Mouse (Mus musculus) lung, adult 10 weeks (tissue): ENCODE measurements around the gene 2310030G06Rik. TPM values are rescaled to one million over a fixed set of nuclear protein-coding genes. Genes with fewer than 3 reads are reported as not detected.

Experiments used
- polyA plus RNA-seq: library from polyadenylated mRNA; stranded (reverse); fragments of 350-450 nt; fragmentation: Illumina TruSeq; extraction: RNeasy Lipid Tissue Mini Kit (QIAGEN cat#74804); gene quantifications from one replicate; pipeline ENCODE4 v1.2.3, GENCODE M21; 2014; ENCODE audit warnings: low read depth, low replicate concordance; ENCODE audit not compliant: insufficient read depth

2310030G06Rik gene
- 21.1 TPM for polyA plus RNA-seq

DNA sequence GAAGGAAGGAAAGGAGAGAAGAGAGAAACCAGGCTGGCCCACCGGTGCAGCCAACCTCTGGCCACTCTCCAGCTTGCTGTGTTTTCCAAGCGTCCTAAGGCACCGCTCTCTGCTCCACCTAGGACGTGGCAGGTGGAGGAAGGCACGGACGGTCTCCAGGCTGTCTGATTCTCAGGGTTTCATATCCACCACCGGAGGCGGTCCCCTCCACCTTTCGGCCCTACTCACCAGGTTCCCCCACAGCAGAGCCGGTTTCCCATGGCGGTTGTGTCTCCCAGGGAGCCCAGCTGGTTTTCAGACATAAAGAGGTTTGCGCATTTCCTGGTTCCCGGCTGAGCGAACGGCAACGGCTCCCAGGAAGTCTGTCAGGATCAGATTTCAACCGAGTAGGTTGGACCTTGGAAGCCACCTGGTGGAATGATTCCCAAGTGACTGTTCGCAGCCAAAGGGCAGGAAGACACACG, at the start of gene 2310030G06Rik:
TSS of gene 2310030G06Rik (minus strand) at position 323 of the 464 bp plus-strand sequence.

DNA sequence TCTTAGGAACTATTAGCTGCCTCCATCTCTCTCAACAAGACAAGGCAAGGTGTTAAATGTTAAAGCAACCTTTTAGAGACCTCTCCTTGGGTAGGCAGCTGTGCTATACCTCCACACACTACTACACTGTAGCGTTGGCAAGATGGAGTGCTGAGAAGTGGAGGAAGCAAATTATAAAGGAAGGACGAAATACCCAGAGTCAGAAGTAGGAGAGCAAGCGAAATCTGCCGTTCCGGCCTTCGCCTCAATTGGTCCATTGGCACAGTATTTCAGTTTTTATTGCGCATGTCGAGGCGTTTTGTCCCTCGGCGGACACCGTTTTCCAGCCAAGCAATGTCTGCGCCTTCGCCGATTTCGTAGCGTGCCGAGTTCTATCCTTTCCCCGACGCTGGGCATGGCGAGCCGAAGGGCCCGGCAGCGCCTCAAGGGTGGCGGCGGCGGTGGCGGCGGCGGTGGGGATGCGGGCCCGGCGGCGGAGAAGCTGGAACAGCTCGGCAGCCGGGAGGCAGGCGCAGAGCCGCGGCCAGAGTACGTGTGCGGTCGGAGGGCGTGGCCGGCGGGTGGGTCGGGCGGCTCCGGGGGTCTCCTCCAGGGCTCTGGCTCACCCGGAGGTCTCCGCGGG, 28.8 kb upstream of the 2310030G06Rik start, which contains the start of the genes Alg9 and 1110032A03Rik:
TSS of gene Alg9 (plus strand) at position 29 of the 622 bp plus-strand sequence.
TSS of gene 1110032A03Rik (minus strand) at position 530 of the 622 bp plus-strand sequence.

DNA sequence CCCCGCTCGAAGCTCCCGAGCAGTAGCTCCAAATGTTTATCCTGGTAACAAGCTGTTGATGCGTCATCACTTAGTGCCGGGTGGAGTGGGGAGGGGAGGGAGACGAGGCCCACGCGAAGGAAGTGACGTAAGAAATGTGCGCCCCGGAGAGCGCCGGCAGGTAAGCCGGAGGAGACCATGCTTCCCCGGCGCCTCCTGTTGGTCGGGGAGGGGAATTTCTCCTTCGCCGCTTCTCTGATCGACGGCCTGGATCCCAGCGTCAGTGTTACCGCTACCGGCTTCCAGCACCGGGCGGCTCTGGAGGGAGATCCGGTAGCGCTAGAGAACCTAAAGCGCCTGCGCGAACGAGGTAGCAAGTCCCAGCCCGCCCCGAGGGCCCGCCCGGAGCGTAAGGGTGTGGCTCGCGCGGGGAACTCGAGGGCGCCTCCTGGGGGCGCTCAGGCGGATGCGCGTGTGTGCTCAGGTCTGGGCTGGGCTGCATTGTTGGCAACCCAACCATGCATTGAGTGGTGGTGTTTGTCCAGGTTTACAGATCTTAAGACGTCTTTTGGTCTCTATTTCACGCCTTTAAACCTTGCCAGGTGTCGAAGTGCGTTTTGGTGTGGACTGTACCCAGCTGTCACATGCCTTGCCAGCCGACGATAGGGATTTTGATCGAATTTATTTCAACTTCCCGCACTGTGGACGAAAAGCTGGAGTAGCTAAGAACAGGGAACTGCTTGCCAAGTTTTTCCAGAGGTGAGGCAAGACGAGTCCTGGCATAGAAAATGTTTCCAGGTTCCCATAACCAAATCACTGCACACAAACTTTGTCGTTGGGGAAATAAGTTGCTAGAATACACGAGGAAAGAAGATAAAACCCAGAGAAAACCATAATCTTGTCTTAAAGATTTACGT, 22.0 kb upstream of the 2310030G06Rik start, which contains the start of gene Fdxacb1:
TSS of gene Fdxacb1 (plus strand) at position 130 of the 896 bp plus-strand sequence.

DNA sequence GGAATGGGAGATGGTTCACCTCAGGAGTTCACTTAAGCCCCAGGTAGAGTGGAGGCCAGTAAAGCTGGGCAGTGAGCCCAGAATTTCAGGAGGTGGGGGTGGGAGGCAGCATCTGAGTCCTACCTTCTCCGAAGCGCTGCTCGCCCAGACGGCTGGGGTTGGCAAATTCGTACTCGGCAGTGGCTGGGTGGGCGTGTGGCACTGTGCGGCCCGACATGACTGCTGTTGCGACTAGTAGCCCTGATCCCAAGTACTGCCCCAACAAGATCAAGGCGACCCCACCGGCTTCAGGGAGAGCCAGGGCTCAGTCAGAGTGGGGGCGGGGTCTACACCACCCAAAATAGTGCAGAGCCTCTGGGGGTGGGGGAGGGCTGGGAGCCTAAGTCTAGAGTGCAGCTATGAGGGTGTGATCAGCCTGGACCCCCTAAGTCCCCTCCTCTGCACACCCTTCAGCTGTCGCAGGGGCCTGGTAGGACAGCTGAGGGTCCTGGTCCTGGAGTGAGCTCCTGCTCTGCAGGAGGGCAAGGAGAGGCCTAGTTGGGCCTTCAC, 5.8 kb upstream of the 2310030G06Rik start, which contains the start of gene Hspb2:
TSS of gene Hspb2 (minus strand) at position 301 of the 549 bp plus-strand sequence.

DNA sequence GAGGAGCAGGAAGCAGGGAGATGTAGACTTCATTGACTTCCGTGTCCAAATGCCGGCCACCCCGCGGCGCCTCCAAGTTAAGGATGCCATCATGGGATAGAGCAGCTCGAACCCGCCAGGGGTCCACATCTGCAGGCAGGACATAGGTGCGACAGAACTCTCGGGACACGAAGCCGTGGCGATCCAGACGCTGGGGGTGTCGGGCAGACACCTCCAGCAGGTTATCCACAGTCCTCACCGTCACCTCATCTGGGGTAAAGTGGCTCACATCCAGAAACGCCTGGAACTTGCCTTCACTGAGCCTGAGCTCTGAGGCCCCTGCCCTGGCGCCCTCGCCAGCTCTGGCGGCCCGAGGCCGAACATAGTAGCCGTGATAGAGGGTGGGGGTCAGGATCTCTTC, 5.0 kb upstream of the 2310030G06Rik start, which contains the start of gene Cryab:
TSS of gene Cryab (plus strand) at position 3 of the 400 bp plus-strand sequence.

DNA sequence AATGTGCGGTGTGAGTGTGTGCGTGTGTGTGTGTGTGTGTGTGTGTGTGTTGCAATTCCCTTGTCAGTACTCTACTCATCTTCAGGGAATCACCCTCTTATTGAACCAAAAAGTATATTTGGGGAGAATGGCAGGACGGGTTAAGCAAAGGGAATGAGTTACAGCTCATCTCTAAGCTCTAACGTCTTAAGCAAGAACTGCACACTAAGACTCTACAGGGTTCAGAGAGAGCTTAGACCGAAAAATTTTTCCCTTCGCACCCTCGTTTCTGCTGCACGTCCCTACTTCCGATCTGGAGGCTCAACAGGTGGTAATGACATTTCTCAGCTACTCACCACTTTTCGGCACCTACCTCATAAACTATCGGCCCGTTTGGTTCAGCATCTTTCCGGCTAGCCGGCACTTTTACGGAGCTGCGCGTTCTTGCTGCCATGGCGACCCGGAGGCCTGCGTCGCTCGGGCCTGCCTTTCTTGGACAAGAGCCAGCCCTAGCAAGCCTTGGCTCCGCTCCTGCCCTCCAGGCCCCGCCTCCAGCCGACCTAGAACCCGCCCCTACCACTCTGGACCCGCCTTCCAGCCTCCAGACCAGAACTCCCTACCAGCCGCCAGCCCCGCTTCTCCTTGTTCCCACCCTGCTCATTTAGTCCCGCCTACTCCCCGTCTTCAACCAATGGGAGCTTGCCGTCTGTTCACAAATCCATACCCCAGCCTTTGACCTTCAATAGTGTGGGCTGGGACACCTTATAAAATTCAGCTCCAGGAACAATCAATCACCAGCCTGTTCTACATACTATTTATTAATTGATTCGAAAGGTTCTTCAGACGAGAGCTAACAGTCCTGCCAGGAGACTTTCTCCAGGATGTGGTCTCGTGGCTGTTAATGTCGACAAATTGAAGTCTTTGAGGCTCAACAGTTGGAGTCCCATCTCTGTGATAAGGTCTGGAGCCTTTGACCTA, 7.1 kb downstream of the 2310030G06Rik start, which contains the start of gene Dixdc1:
TSS of gene Dixdc1 (minus strand) at position 604 of the 957 bp plus-strand sequence.

Other genes with a start within 250 kb of the 2310030G06Rik start
- gene Pts, start 217.8 kb downstream of the 2310030G06Rik start, polyA plus RNA-seq: 72.1 TPM
- gene Il18, start 191.7 kb downstream of the 2310030G06Rik start, polyA plus RNA-seq: 31.8 TPM
- 1.4 TPM for gene Bco2, start 191.4 kb downstream of the 2310030G06Rik start, polyA plus RNA-seq
- not detected for gene Tex12, start 185.2 kb downstream of the 2310030G06Rik start, polyA plus RNA-seq
- gene Sdhd, start 142.7 kb downstream of the 2310030G06Rik start, polyA plus RNA-seq: 151 TPM
- 173 TPM for gene Timm8b, start 142.6 kb downstream of the 2310030G06Rik start, polyA plus RNA-seq
- gene Pih1d2, start 129.2 kb downstream of the 2310030G06Rik start, polyA plus RNA-seq: 9.5 TPM
- 10.5 TPM for gene Nkapd1, start 129.1 kb downstream of the 2310030G06Rik start, polyA plus RNA-seq
- gene Dlat, start 86.8 kb downstream of the 2310030G06Rik start, polyA plus RNA-seq: 26.0 TPM
- 5.6 TPM for gene Dixdc1, start 7.0 kb downstream of the 2310030G06Rik start, polyA plus RNA-seq
- gene Cryab, start 4.8 kb upstream of the 2310030G06Rik start, polyA plus RNA-seq: 400 TPM
- gene Hspb2, start 5.8 kb upstream of the 2310030G06Rik start, polyA plus RNA-seq: 34.3 TPM
- 6.0 TPM for gene Fdxacb1, start 21.7 kb upstream of the 2310030G06Rik start, polyA plus RNA-seq
- gene Alg9, start 28.5 kb upstream of the 2310030G06Rik start, polyA plus RNA-seq: 14.9 TPM
- gene 1110032A03Rik, start 29.0 kb upstream of the 2310030G06Rik start, polyA plus RNA-seq: 58.9 TPM
- gene Ppp2r1b, start 98.8 kb upstream of the 2310030G06Rik start, polyA plus RNA-seq: 13.1 TPM